2 mouse cellular contexts compared by ENCODE assay signal in the genomic region with DNA sequence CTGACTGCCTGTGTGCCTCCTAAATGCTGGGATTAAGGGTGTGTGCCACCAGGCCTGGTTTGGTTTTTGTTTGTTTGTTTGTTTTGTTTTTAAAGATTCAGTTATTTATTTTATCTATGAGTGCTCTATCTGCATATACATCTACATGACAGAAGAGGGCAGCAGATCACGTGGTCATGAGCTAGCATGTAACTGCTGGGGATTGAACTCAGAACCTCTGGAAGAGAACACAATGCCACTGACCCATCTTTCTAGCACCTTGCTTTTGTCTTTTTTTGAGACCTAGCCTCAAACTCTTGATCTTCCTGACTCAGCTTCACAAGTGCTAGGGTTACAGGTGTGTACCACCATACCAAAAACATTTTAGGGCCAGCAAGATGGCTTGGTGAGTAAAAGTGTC.
A peak's percentile ranks its signal among the peaks of the same experiment; 100 is the strongest.
TF ChIP-seq lines count a peak whose summit lies in the region.

No protein-coding gene starts in this region.

TF ChIP-seq in CH12.LX, 34 proteins besides CTCF, POLR2A, EP300 and RAD21:
- TF ChIP-seq USF2 (conservative IDR thresholded peaks at IDR 0.05; ENCODE audit: low read depth, low read length) (0 out of 2 replicates have a peak, but pooled peaks have one; percentile 9), GABPA (IDR thresholded peaks at IDR 0.05; ENCODE audit: insufficient replicate concordance, low read depth, low read length) (no peak)

TF ChIP-seq in myocyte, 11 proteins besides CTCF, POLR2A, EP300 and RAD21:
- peak; percentile 50 for TF ChIP-seq USF1 (IDR thresholded peaks at IDR 0.05; ENCODE audit: low read depth)
- TF ChIP-seq TCF12 (IDR thresholded peaks at IDR 0.05; ENCODE audit: insufficient read depth, poor library complexity, severe bottlenecking), result no peak
